Mouse (Mus musculus) right cerebral cortex, postnatal 36 days (tissue): ENCODE data around the gene Krtap22-2.
"Not testable (repeated sequence)": the region's sequence is repeated elsewhere in the genome, so short reads cannot be mapped to it uniquely, and the experiment has no call there.

ENCODE experiments used
- DNase-seq, 2 experiments: peaks; one replicate each; pipeline ENCODE4 v3.0.0; 2022; ENCODE audit warnings: low spot score in 2 of 2, mixed read lengths in 1 of 2

Krtap22-2 gene

GRCm38 (mm10) chr16:89010659-89011058, at the start of gene Krtap22-2:
Krtap22-2 (minus strand) TSS chr16:89010759.
- DNase-seq, result no peak

DNA sequence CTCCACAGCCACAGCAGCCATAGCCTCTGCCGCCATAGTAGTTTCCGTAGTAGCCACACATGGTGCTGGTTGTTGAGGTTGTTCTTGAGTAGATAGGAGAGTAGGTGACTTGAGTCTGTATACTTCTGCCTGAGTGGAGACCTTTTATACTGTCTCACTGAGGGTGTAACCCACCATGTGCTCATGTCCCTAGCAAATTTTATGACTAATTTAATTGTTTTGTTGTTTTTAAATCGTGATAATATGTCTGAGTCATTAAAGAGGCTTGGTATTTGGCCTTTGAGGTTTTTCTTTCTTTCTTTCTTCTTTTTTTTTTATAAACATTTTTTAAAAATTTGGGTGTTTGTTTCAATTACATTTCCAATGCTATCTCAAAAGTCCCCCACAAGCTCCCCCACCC, 37.2 kb upstream of the Krtap22-2 start, which contains the start of gene Krtap6-5:
Gene Krtap6-5, minus strand, starts transcription at position 101 of the 400 bp plus-strand sequence.
- no peak for DNase-seq

- not testable (repeated sequence) for DNase-seq
These were observed 30.8 kb upstream of the Krtap22-2 start, which contains the start of gene Gm10228 for GRCm38 (mm10) chr16:89041372-89041771. Gm10228 (minus strand) TSS chr16:89041472.

- DNase-seq, result not testable (repeated sequence)
These were observed 20.8 kb upstream of the Krtap22-2 start, which contains the start of gene Krtap6-1 for GRCm38 (mm10) chr16:89031399-89031798. Krtap6-1 (plus strand) TSS chr16:89031699.

- DNase-seq, result not testable (repeated sequence)
These were observed 4.4 kb upstream of the Krtap22-2 start, which contains the start of gene Gm10229 for GRCm38 (mm10) chr16:89014984-89015383. Gm10229 (plus strand) TSS chr16:89015284.

DNA sequence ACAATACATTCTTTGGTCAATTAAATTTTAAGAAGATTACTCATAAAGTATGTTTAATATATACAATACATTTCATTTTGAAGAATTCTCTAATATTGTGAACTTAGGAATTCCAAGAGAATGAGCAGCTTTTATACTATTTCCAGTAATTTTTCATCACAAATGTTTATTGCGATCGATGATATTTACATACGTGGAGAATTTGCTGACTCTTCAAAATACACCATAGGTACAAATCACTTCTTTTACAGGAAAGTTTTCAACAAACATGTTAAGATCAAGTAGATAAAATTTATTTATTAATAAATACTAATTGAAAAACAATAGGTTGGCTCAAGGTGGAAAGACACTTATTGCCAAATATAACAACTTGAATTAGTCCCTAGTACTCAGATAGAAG, 3.4 kb upstream of the Krtap22-2 start:
- no peak for DNase-seq

DNA sequence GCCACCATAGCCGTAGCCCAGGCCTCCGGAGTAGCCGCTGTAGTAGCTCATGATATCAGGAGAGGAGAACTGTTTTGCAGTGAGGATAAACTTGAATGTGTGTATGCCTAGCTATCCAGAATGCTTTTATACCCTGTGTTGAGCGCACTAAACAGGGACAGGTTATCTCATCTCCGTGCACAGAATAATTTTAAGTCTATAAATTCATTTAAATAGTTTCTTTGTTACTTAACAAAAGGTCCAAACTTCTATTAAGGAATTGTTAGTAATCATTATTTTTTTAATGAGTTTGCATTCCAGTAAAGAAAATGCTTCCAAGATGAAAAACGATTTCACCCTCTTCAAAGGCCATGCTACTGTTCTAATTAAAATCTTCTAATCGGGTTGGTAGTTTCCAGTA, 47.8 kb downstream of the Krtap22-2 start, which contains the start of gene Krtap16-3:
Gene Krtap16-3, minus strand, starts transcription at position 101 of the 400 bp plus-strand sequence.
- no peak for DNase-seq
